Mouse (Mus musculus): Measurements from ENCODE around the gene Gm19668. TPM values are rescaled to one million over a fixed set of nuclear protein-coding genes. Genes with fewer than 3 reads are reported as not detected.

Gene Gm19668
- polyA plus RNA-seq (2015; fragmentation: Nextera tagmentation; extraction: Ambion mirVana) = not detected in 2 replicates

GRCm38 (mm10) chr10:77798921-77799508 is at the start of gene Gm19668:
Gm19668 (minus strand) TSS chr10:77799133.

GRCm38 (mm10) chr10:77846503-77846902 is 47.6 kb upstream of the Gm19668 start, which contains the start of gene Gm36176:
Gm36176 (plus strand) TSS chr10:77846803.

GRCm38 (mm10) chr10:77835647-77836046 is 36.7 kb upstream of the Gm19668 start, which contains the start of gene Krtap10-10:
Krtap10-10 (plus strand) TSS chr10:77835947.

GRCm38 (mm10) chr10:77826951-77827350 is 28.0 kb upstream of the Gm19668 start, which contains the start of gene Krtap10-4:
Krtap10-4 (minus strand) TSS chr10:77827095.

GRCm38 (mm10) chr10:77814382-77814781 is 15.4 kb upstream of the Gm19668 start, which contains the start of gene Gm2696:
Gm2696 (plus strand) TSS chr10:77814682.

GRCm38 (mm10) chr10:77811743-77812142 is 12.8 kb upstream of the Gm19668 start, which contains the start of gene Gm9507:
Gm9507 (minus strand) TSS chr10:77811843.

GRCm38 (mm10) chr10:77794976-77795375 is 4.0 kb downstream of the Gm19668 start, which contains the start of gene Gm9639:
Gm9639 (minus strand) TSS chr10:77795076.

GRCm38 (mm10) chr10:77787876-77788275 is 11.1 kb downstream of the Gm19668 start, which contains the start of gene Gm7137:
Gm7137 (minus strand) TSS chr10:77788200.

GRCm38 (mm10) chr10:77782442-77782841 is 16.5 kb downstream of the Gm19668 start, which contains the start of gene Gm3250:
Gm3250 (minus strand) TSS chr10:77782542.

GRCm38 (mm10) chr10:77776844-77777243 is 22.1 kb downstream of the Gm19668 start, which contains the start of gene Gm7138:
Gm7138 (minus strand) TSS chr10:77776944.

GRCm38 (mm10) chr10:77771225-77771624 is 27.7 kb downstream of the Gm19668 start, which contains the start of gene Gm3238:
Gm3238 (minus strand) TSS chr10:77771325.

GRCm38 (mm10) chr10:77759582-77759981 is 39.4 kb downstream of the Gm19668 start, which contains the start of gene Gm3233:
Gm3233 (minus strand) TSS chr10:77759682.

GRCm38 (mm10) chr10:77751254-77751653 is 47.7 kb downstream of the Gm19668 start, which contains the start of gene Gm9736:
Gm9736 (minus strand) TSS chr10:77751354.

Other genes with a start within 250 kb of the Gm19668 start
- gene Pttg1ip, start 217.4 kb downstream of the Gm19668 start, polyA plus RNA-seq (2015; fragmentation: Nextera tagmentation; extraction: Ambion mirVana) = 79.3 and 92.3 TPM in 2 replicates
- 133 and 146 TPM in 2 replicates for gene Sumo3, start 193.0 kb downstream of the Gm19668 start, polyA plus RNA-seq (2015; fragmentation: Nextera tagmentation; extraction: Ambion mirVana)
- 5.2 and 11.3 TPM in 2 replicates for gene Gm49325, start 192.9 kb downstream of the Gm19668 start, polyA plus RNA-seq (2015; fragmentation: Nextera tagmentation; extraction: Ambion mirVana)
- 112 and 114 TPM in 2 replicates for gene Ube2g2, start 176.9 kb downstream of the Gm19668 start, polyA plus RNA-seq (2015; fragmentation: Nextera tagmentation; extraction: Ambion mirVana)
- 0.07 TPM in 1 of 2 replicates, not detected in the other for gene Tspear, start 112.6 kb downstream of the Gm19668 start, polyA plus RNA-seq (2015; fragmentation: Nextera tagmentation; extraction: Ambion mirVana)
- gene Gm19402, start 108.4 kb downstream of the Gm19668 start, polyA plus RNA-seq (2015; fragmentation: Nextera tagmentation; extraction: Ambion mirVana) = not detected in 2 replicates
- not detected in 2 replicates for gene Gm9508, start 101.9 kb downstream of the Gm19668 start, polyA plus RNA-seq (2015; fragmentation: Nextera tagmentation; extraction: Ambion mirVana)
- not detected in 2 replicates for gene Gm10272, start 92.5 kb downstream of the Gm19668 start, polyA plus RNA-seq (2015; fragmentation: Nextera tagmentation; extraction: Ambion mirVana)
- gene Gm10024, start 87.7 kb downstream of the Gm19668 start, polyA plus RNA-seq (2015; fragmentation: Nextera tagmentation; extraction: Ambion mirVana) = not detected in 2 replicates
- not detected in 2 replicates for gene Gm10142, start 83.3 kb downstream of the Gm19668 start, polyA plus RNA-seq (2015; fragmentation: Nextera tagmentation; extraction: Ambion mirVana)
- gene Krtap12-1, start 78.5 kb downstream of the Gm19668 start, polyA plus RNA-seq (2015; fragmentation: Nextera tagmentation; extraction: Ambion mirVana) = not detected in 2 replicates
- not detected in 2 replicates for gene Gm10100, start 72.6 kb downstream of the Gm19668 start, polyA plus RNA-seq (2015; fragmentation: Nextera tagmentation; extraction: Ambion mirVana)
- not detected in 2 replicates for gene Gm18596, start 56.5 kb downstream of the Gm19668 start, polyA plus RNA-seq (2015; fragmentation: Nextera tagmentation; extraction: Ambion mirVana)
- gene Gm9736, start 47.8 kb downstream of the Gm19668 start, polyA plus RNA-seq (2015; fragmentation: Nextera tagmentation; extraction: Ambion mirVana) = not detected in 2 replicates
- not detected in 2 replicates for gene Gm3233, start 39.5 kb downstream of the Gm19668 start, polyA plus RNA-seq (2015; fragmentation: Nextera tagmentation; extraction: Ambion mirVana)
- gene Gm3238, start 27.8 kb downstream of the Gm19668 start, polyA plus RNA-seq (2015; fragmentation: Nextera tagmentation; extraction: Ambion mirVana) = not detected in 2 replicates
- not detected in 2 replicates for gene Gm7138, start 22.2 kb downstream of the Gm19668 start, polyA plus RNA-seq (2015; fragmentation: Nextera tagmentation; extraction: Ambion mirVana)
- not detected in 2 replicates for gene Gm3250, start 16.6 kb downstream of the Gm19668 start, polyA plus RNA-seq (2015; fragmentation: Nextera tagmentation; extraction: Ambion mirVana)
- not detected in 2 replicates for gene Gm7137, start 10.9 kb downstream of the Gm19668 start, polyA plus RNA-seq (2015; fragmentation: Nextera tagmentation; extraction: Ambion mirVana)
- gene Gm9639, start 4.1 kb downstream of the Gm19668 start, polyA plus RNA-seq (2015; fragmentation: Nextera tagmentation; extraction: Ambion mirVana) = not detected in 2 replicates
- gene Gm9507, start 12.7 kb upstream of the Gm19668 start, polyA plus RNA-seq (2015; fragmentation: Nextera tagmentation; extraction: Ambion mirVana) = not detected in 2 replicates
- gene Gm2696, start 15.5 kb upstream of the Gm19668 start, polyA plus RNA-seq (2015; fragmentation: Nextera tagmentation; extraction: Ambion mirVana) = not detected in 2 replicates
- gene Krtap10-4, start 28.0 kb upstream of the Gm19668 start, polyA plus RNA-seq (2015; fragmentation: Nextera tagmentation; extraction: Ambion mirVana) = not detected in 2 replicates
- gene Krtap10-10, start 36.8 kb upstream of the Gm19668 start, polyA plus RNA-seq (2015; fragmentation: Nextera tagmentation; extraction: Ambion mirVana) = not detected in 2 replicates
- gene Gm36176, start 47.7 kb upstream of the Gm19668 start, polyA plus RNA-seq (2015; fragmentation: Nextera tagmentation; extraction: Ambion mirVana) = not detected in 2 replicates
- not detected in 2 replicates for gene Gm10318, start 53.7 kb upstream of the Gm19668 start, polyA plus RNA-seq (2015; fragmentation: Nextera tagmentation; extraction: Ambion mirVana)
- not detected in 2 replicates for gene Gm3285, start 62.8 kb upstream of the Gm19668 start, polyA plus RNA-seq (2015; fragmentation: Nextera tagmentation; extraction: Ambion mirVana)
- gene Lrrc3, start 103.4 kb upstream of the Gm19668 start, polyA plus RNA-seq (2015; fragmentation: Nextera tagmentation; extraction: Ambion mirVana) = 0.61 and 0.74 TPM in 2 replicates
- gene Trpm2, start 171.4 kb upstream of the Gm19668 start, polyA plus RNA-seq (2015; fragmentation: Nextera tagmentation; extraction: Ambion mirVana) = 0.33 and 0.35 TPM in 2 replicates
- 12.9 and 13.1 TPM in 2 replicates for gene 1810043G02Rik, start 179.4 kb upstream of the Gm19668 start, polyA plus RNA-seq (2015; fragmentation: Nextera tagmentation; extraction: Ambion mirVana)
- 13.1 and 19.4 TPM in 2 replicates for gene Pfkl, start 210.9 kb upstream of the Gm19668 start, polyA plus RNA-seq (2015; fragmentation: Nextera tagmentation; extraction: Ambion mirVana)
- 0.09 and 0.40 TPM in 2 replicates for gene Dnmt3l, start 242.8 kb upstream of the Gm19668 start, polyA plus RNA-seq (2015; fragmentation: Nextera tagmentation; extraction: Ambion mirVana)
- gene Aire, start 244.5 kb upstream of the Gm19668 start, polyA plus RNA-seq (2015; fragmentation: Nextera tagmentation; extraction: Ambion mirVana) = not detected in 2 replicates